Mouse (Mus musculus): ENCODE results near the gene Gtf3c1. TPM values are rescaled to one million over a fixed set of nuclear protein-coding genes. Genes with fewer than 3 reads are reported as not detected.

The Gtf3c1 gene
- total and polyA plus RNA-seq, 3 experiments, result 36.8 to 151 (median 74.1) TPM

- Histone ChIP-seq H3K4me1 (ENCODE audit: insufficient read depth, low read depth, low read length) (peaks cover 3% of the 10 kb centered on the region; the same call in 1 of the 2 replicates), H3K36me3 (replicated peaks) (peaks cover 95% of the 10 kb centered on the region), H3K9me3 (replicated peaks) (no peaks in the 10 kb centered on the region), H3K27me3 (ENCODE audit: insufficient read depth, low read length) (no peaks in the 10 kb centered on the region), H3K4me3 (ENCODE audit: low read depth, low read length) (no peak overlapping the region)
- TF ChIP-seq POLR2AphosphoS5 (IDR thresholded peaks at IDR 0.05; ENCODE audit: insufficient replicate concordance, low read depth, low read length) (no peak), GATA1 (IDR thresholded peaks at IDR 0.05; ENCODE audit: borderline replicate concordance, low read length) (no peak), GATA2 (IDR thresholded peaks at IDR 0.05; ENCODE audit: borderline replicate concordance, low read depth, low read length) (no peak), CTCF (IDR thresholded peaks at IDR 0.05; ENCODE audit: low read depth, low read length) (no peak), TAL1 (conservative IDR thresholded peaks at IDR 0.05; ENCODE audit: low read depth, low read length) (no peak)
- DNase-seq (ENCODE audit: low spot score), result no peak
- ATAC-seq (ENCODE audit: extremely low read depth, insufficient number of reproducible peaks, low FRiP score, poor library complexity, severe bottlenecking), result no peak
Measured at GRCm38 (mm10) chr7:125690516-125690915, 17.1 kb downstream of the Gtf3c1 start.

GRCm38 (mm10) chr7:125679936-125680335 is 27.6 kb downstream of the Gtf3c1 start:
- Histone ChIP-seq H3K27me3 (ENCODE audit: insufficient read depth, low read length) (no peaks in the 10 kb centered on the region; the same call in 1 of the 2 replicates), H3K36me3 (replicated peaks) (peaks cover 93% of the 10 kb centered on the region), H3K4me1 (ENCODE audit: insufficient read depth, low read depth, low read length) (peaks cover 9% of the 10 kb centered on the region; the same call in 1 of the 2 replicates), H3K9me3 (replicated peaks) (no peaks in the 10 kb centered on the region), H3K4me3 (ENCODE audit: low read depth, low read length) (no peak overlapping the region)
- no peak for ATAC-seq (ENCODE audit: extremely low read depth, insufficient number of reproducible peaks, low FRiP score, poor library complexity, severe bottlenecking)
- no peak for TF ChIP-seq GATA2 (IDR thresholded peaks at IDR 0.05; ENCODE audit: borderline replicate concordance, low read depth, low read length)
- no peak for DNase-seq (ENCODE audit: low spot score)

DNA sequence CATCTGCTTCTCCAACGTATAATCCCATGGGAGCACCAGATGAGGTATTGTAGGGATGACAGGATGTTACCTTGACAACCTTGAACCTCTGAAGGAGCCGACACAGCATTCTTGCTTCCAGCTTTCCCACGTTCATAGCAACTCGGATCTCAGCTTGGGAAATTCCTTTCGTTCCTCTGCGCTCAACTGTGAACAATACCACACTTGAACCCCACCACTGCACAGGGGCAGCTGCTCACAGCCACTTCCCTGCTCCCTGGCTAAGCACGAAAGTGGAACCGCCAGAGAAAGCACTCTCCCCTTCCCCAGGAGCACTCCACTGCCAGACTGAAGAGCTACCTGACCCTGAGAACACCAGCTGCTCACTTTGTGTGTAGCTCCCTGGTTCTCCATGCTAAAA is 28.8 kb downstream of the Gtf3c1 start:
- Histone ChIP-seq H3K4me1 (ENCODE audit: insufficient read depth, low read depth, low read length) (peaks cover 17% of the 10 kb centered on the region), H3K27me3 (ENCODE audit: insufficient read depth, low read length) (no peaks in the 10 kb centered on the region; the same call in 1 of the 2 replicates), H3K36me3 (replicated peaks) (peaks cover 94% of the 10 kb centered on the region), H3K9me3 (replicated peaks) (no peaks in the 10 kb centered on the region), H3K4me3 (ENCODE audit: low read depth, low read length) (no peak overlapping the region)
- no peak for DNase-seq (ENCODE audit: low spot score)
- TF ChIP-seq CTCF (IDR thresholded peaks at IDR 0.05; ENCODE audit: low read depth, low read length) (no peak), TAL1 (conservative IDR thresholded peaks at IDR 0.05; ENCODE audit: low read depth, low read length) (no peak), GATA2 (IDR thresholded peaks at IDR 0.05; ENCODE audit: borderline replicate concordance, low read depth, low read length) (no peak), GATA1 (IDR thresholded peaks at IDR 0.05; ENCODE audit: borderline replicate concordance, low read length) (no peak), POLR2AphosphoS5 (IDR thresholded peaks at IDR 0.05; ENCODE audit: insufficient replicate concordance, low read depth, low read length) (no peak)
- no peak for ATAC-seq (ENCODE audit: extremely low read depth, insufficient number of reproducible peaks, low FRiP score, poor library complexity, severe bottlenecking)

DNA sequence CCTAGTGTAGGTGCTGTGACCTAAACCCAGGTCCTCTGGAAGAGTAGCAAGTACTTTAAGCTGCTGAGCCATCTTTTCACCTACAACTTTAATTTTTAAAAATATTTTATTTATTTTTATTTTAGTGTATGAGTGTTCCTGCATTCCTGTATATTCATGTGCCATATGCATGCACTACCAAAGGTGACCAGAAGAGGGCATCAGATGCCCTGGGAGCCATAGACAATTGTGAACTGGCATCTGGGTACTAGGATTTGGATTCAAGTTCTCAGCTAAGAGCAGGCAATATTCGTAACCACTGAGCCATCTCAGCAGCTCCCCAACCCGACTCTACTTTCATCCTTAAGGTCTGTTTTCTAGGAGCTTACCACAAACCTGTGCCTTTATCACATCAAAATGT is 32.7 kb downstream of the Gtf3c1 start:
- H3K9me3 ChIP-seq (replicated peaks), result no peaks in the 10 kb centered on the region
- no peak overlapping the region for H3K4me3 ChIP-seq (ENCODE audit: low read depth, low read length)
- peaks cover 100% of the 10 kb centered on the region for H3K36me3 ChIP-seq (replicated peaks)
- ATAC-seq (ENCODE audit: extremely low read depth, insufficient number of reproducible peaks, low FRiP score, poor library complexity, severe bottlenecking) (no peak), DNase-seq (ENCODE audit: low spot score) (no peak)
- no peak for TF ChIP-seq TAL1 (conservative IDR thresholded peaks at IDR 0.05; ENCODE audit: low read depth, low read length)
- peak; percentile 73 for TF ChIP-seq CTCF (IDR thresholded peaks at IDR 0.05; ENCODE audit: low read depth, low read length)
- H3K4me1 ChIP-seq (ENCODE audit: insufficient read depth, low read depth, low read length), result peaks cover 55% of the 10 kb centered on the region
- no peaks in the 10 kb centered on the region; the same call in 1 of the 2 replicates for H3K27me3 ChIP-seq (ENCODE audit: insufficient read depth, low read length)

- TF ChIP-seq TAL1 (conservative IDR thresholded peaks at IDR 0.05; ENCODE audit: low read depth, low read length) (no peak), GATA2 (IDR thresholded peaks at IDR 0.05; ENCODE audit: borderline replicate concordance, low read depth, low read length) (no peak), POLR2AphosphoS5 (IDR thresholded peaks at IDR 0.05; ENCODE audit: insufficient replicate concordance, low read depth, low read length) (no peak), CTCF (IDR thresholded peaks at IDR 0.05; ENCODE audit: low read depth, low read length) (no peak), GATA1 (IDR thresholded peaks at IDR 0.05; ENCODE audit: borderline replicate concordance, low read length) (no peak)
- H3K36me3 ChIP-seq (replicated peaks), result peaks cover 100% of the 10 kb centered on the region
- peak overlapping the region; percentile 36; the same call in 1 of the 2 replicates for H3K4me3 ChIP-seq (ENCODE audit: low read depth, low read length)
- peaks cover 64% of the 10 kb centered on the region for H3K4me1 ChIP-seq (ENCODE audit: insufficient read depth, low read depth, low read length)
- no peak for ATAC-seq (ENCODE audit: extremely low read depth, insufficient number of reproducible peaks, low FRiP score, poor library complexity, severe bottlenecking)
- H3K9me3 ChIP-seq (replicated peaks), result no peaks in the 10 kb centered on the region
- no peak for DNase-seq (ENCODE audit: low spot score)
- H3K27me3 ChIP-seq (ENCODE audit: insufficient read depth, low read length), result no peaks in the 10 kb centered on the region; the same call in 1 of the 2 replicates
Measured at GRCm38 (mm10) chr7:125671396-125671795, 36.2 kb downstream of the Gtf3c1 start.

DNA sequence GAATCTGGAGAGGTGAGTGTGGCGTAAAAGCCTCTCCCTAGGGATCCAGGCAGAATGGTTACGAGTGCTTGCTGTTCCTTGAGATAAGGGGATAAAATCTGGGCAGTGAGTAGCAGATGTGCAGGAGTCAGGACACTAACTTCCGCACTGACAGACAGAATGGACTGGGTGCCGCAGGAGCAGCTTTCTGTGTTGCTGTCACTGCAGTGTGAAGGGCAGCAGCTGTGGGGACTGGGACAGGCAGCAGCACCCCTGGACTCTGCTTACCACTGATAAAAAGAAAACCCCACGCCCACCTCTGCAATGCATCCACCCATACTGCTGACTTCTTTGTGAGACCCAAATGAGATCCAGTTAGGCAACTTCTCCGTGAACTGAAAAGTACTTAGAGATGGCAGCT is 36.7 kb downstream of the Gtf3c1 start:
- H3K9me3 ChIP-seq (replicated peaks), result no peaks in the 10 kb centered on the region
- peak; percentile 91 for TF ChIP-seq TAL1 (conservative IDR thresholded peaks at IDR 0.05; ENCODE audit: low read depth, low read length)
- TF ChIP-seq GATA1 (IDR thresholded peaks at IDR 0.05; ENCODE audit: borderline replicate concordance, low read length), result no peak
- H3K4me1 ChIP-seq (ENCODE audit: insufficient read depth, low read depth, low read length), result peaks cover 64% of the 10 kb centered on the region
- DNase-seq (ENCODE audit: low spot score), result peak; percentile 61
- no peaks in the 10 kb centered on the region for H3K27me3 ChIP-seq (ENCODE audit: insufficient read depth, low read length)
- peak overlapping the region; percentile 36; the same call in 1 of the 2 replicates for H3K4me3 ChIP-seq (ENCODE audit: low read depth, low read length)
- peak; percentile 94 for ATAC-seq (ENCODE audit: extremely low read depth, insufficient number of reproducible peaks, low FRiP score, poor library complexity, severe bottlenecking)
- peaks cover 100% of the 10 kb centered on the region for H3K36me3 ChIP-seq (replicated peaks)

DNA sequence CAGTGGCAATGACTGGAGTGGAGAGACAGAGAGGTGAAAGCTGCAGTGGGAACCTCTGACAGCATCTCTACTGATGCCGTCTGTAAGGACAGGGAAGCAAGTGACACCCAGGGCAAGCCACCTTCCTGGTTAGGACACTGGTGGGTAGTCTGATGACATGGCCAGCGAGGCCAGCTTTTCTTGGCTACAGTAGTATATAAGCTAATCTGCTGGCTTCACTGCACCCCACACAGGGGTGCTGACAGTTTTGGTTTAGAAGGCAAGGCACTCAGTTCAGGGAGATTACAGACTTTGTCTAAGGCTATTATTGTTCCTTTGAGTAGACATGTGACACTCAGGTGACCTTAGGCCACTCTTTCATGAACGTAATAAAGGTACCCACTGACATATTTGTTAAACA is 43.9 kb downstream of the Gtf3c1 start:
- Histone ChIP-seq H3K9me3 (replicated peaks) (no peaks in the 10 kb centered on the region), H3K27me3 (ENCODE audit: insufficient read depth, low read length) (no peaks in the 10 kb centered on the region), H3K4me3 (ENCODE audit: low read depth, low read length) (no peak overlapping the region), H3K4me1 (ENCODE audit: insufficient read depth, low read depth, low read length) (no peaks in the 10 kb centered on the region), H3K36me3 (replicated peaks) (peaks cover 96% of the 10 kb centered on the region)
- no peak for ATAC-seq (ENCODE audit: extremely low read depth, insufficient number of reproducible peaks, low FRiP score, poor library complexity, severe bottlenecking)
- TF ChIP-seq POLR2AphosphoS5 (IDR thresholded peaks at IDR 0.05; ENCODE audit: insufficient replicate concordance, low read depth, low read length) (no peak), GATA1 (IDR thresholded peaks at IDR 0.05; ENCODE audit: borderline replicate concordance, low read length) (no peak), TAL1 (conservative IDR thresholded peaks at IDR 0.05; ENCODE audit: low read depth, low read length) (no peak), GATA2 (IDR thresholded peaks at IDR 0.05; ENCODE audit: borderline replicate concordance, low read depth, low read length) (no peak), CTCF (IDR thresholded peaks at IDR 0.05; ENCODE audit: low read depth, low read length) (no peak)
- no peak for DNase-seq (ENCODE audit: low spot score)

Measured in G1E (cell line).